Mouse (Mus musculus) intestine, embryonic 16.5 days (tissue): ENCODE measurements around the gene Trrap. TPM values are rescaled to one million over a fixed set of nuclear protein-coding genes. Genes with fewer than 3 reads are reported as not detected.
"Not testable (repeated sequence)": the region's sequence is repeated elsewhere in the genome, so short reads cannot be mapped to it uniquely, and the experiment has no call there.

Experiments used
- ATAC-seq: fragments of 200-750 bp; cut with Nextera tagmentation; 2 replicates; pipeline ENCODE4 v1.8.0; 2017; ENCODE audit warnings: moderate TSS enrichment, moderate library complexity
- H3K27ac ChIP-seq: fragments of 300-500 bp; sonication (generic); 2 replicates; pipeline ENCODE4 v1.5.1; 2014; ENCODE audit warnings: mild to moderate bottlenecking, low read length
- H3K27me3 ChIP-seq: fragments of 300-500 bp; sonication (generic); replicated peaks from 2 replicates; pipeline ENCODE4 v1.6.1; 2014; ENCODE audit warnings: low read length, control low read depth, mixed read lengths; ENCODE audit not compliant: control insufficient read depth, insufficient read depth
- H3K36me3 ChIP-seq: fragments of 300-500 bp; sonication (generic); 2 replicates; pipeline ENCODE4 v1.6.1; 2014; ENCODE audit warnings: low read length, control low read depth; ENCODE audit not compliant: control insufficient read depth, insufficient read depth
- H3K4me1 ChIP-seq: fragments of 300-500 bp; sonication (generic); 2 replicates; pipeline ENCODE4 v1.6.1; 2014; ENCODE audit warnings: low read length, control low read depth, mixed read lengths; ENCODE audit not compliant: control insufficient read depth, insufficient read depth
- H3K4me2 ChIP-seq: fragments of 300-500 bp; sonication (generic); 2 replicates; pipeline ENCODE4 v1.6.1; 2014; ENCODE audit warnings: low read depth, low read length, control low read depth
- H3K4me3 ChIP-seq: fragments of 300-500 bp; sonication (generic); 2 replicates; pipeline ENCODE4 v1.5.1; 2014; ENCODE audit warnings: mild to moderate bottlenecking, low read length
- H3K9ac ChIP-seq: fragments of 300-500 bp; sonication (generic); 2 replicates; pipeline ENCODE4 v1.6.1; 2014; ENCODE audit warnings: low read depth, low read length
- H3K9me3 ChIP-seq: fragments of 300-500 bp; sonication (generic); 2 replicates; pipeline ENCODE4 v1.6.1; 2016; ENCODE audit warnings: low read length, control low read depth; ENCODE audit not compliant: control insufficient read depth
- WGBS: fragments of 180-500 bp; shearing (Covaris S2); extraction: QIAGEN DNeasy Blood & Tissue Kit; methylation state at CpG from one replicate; pipeline ENCODE4 v1.1.7; 2014; 5-methylcytosine and 5-hydroxymethylcytosine counted together
- polyA plus RNA-seq: library from polyadenylated mRNA; unstranded; fragments of >200 nt; fragmentation: Nextera tagmentation; extraction: Ambion mirVana; gene quantifications from 2 replicates; pipeline ENCODE4 v1.2.1, GENCODE M21; 2015

The Trrap gene
- polyA plus RNA-seq, result 33.9 and 37.0 TPM in 2 replicates

DNA sequence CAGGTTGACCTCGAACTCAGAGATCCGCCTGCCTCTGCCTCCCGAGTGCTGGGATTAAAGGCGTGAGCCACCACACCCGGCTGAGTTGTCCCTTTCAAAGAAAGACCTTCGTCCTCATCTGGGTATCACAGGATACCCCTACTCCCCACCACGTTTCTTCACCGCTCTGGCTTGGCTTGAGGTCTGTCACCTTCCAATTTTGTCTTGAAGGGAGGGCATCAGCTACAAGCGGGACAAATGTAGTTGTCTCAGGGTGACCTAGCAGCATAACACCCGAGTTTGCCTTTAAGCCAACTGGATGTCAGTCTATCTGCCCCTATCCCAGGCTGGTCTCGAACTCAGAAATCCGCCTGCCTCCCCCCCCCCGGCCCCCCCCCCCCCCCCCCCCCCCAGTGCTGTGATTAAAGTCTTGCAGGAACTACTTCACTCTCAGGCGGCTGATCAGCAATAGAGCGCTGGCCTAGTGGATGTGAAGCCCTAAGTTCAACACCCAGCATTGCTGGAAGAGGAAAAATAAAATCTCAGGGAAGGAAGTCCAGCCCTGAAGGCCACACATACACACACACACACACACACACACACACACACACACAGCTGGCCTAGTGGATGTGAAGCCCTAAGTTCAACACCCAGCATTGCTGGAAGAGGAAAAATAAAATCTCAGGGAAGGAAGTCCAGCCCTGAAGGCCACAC lies at the start of gene Trrap:
Trrap (plus strand) TSS at position 627 of the 693 bp plus-strand sequence.
- ATAC-seq, H3K9me3 ChIP-seq, H3K27me3 ChIP-seq, H3K36me3 ChIP-seq, H3K4me1 ChIP-seq: not testable (repeated sequence)
- WGBS, result 78% methylated on average over 15 of the region's 15 CpGs
- H3K9ac ChIP-seq, result peak within 1 kb of the TSS; percentile 73
- H3K4me2 ChIP-seq, result peak within 1 kb of the TSS; percentile 60
- H3K4me3 ChIP-seq, result peak within 1 kb of the TSS; percentile 85
- H3K27ac ChIP-seq, result peak within 1 kb of the TSS; percentile 74

DNA sequence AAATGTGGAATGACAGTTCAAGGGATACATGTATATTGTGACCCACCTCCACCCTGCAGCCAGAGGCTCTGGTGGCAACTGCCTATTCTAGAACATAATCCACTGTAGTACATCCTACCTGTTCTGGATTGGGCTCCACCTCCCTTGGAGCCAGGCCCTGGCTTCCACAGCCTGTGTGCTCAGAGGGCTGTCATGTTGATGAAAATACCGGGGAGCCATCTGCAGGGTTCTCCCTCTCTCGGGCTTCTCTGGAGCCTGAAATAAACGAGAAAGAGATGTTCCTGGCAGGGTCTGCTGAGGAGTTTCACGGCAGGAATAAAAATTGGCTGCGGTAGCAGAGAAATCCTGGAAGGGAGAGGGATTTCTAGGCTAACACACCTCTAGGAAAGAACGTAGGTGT lies 47.8 kb upstream of the Trrap start:
- 59% methylated on average over 6 of the region's 6 CpGs for WGBS
- H3K36me3 ChIP-seq, result no peaks in the 10 kb centered on the region
- no peak overlapping the region for H3K9ac ChIP-seq
- no peaks in the 10 kb centered on the region for H3K9me3 ChIP-seq
- H3K4me1 ChIP-seq, result no peaks in the 10 kb centered on the region
- no peak for ATAC-seq
- H3K4me3 ChIP-seq, result no peak overlapping the region
- no peak overlapping the region for H3K4me2 ChIP-seq
- H3K27me3 ChIP-seq, result no peaks in the 10 kb centered on the region
- H3K27ac ChIP-seq, result no peak overlapping the region

DNA sequence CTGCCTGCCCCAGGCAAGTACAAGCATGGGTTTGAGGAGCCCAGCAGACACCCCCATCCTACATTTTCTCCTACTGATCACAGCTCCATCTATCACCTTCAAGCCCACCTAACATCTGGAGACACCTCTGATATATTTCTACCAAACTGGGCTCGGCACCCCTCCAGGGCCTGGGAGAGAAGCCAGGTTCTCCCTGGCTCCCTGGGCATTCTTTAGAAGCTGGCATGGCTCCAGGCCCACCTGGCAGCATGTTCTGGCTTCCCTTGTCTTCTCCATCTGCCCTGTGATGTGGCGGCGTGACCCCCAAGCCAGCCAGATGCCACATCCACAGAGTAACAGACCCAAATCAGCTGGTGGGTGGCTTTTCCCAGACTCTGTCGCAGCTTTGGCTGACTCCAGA lies 47.3 kb upstream of the Trrap start:
- H3K36me3 ChIP-seq, result no peaks in the 10 kb centered on the region
- H3K27ac ChIP-seq, result no peak overlapping the region
- H3K4me2 ChIP-seq, result no peak overlapping the region
- no peak overlapping the region for H3K9ac ChIP-seq
- ATAC-seq, result no peak
- no peak overlapping the region for H3K4me3 ChIP-seq
- WGBS, result 72% methylated on average over 4 of the region's 4 CpGs
- no peaks in the 10 kb centered on the region for H3K4me1 ChIP-seq
- H3K27me3 ChIP-seq, result no peaks in the 10 kb centered on the region
- H3K9me3 ChIP-seq, result no peaks in the 10 kb centered on the region

DNA sequence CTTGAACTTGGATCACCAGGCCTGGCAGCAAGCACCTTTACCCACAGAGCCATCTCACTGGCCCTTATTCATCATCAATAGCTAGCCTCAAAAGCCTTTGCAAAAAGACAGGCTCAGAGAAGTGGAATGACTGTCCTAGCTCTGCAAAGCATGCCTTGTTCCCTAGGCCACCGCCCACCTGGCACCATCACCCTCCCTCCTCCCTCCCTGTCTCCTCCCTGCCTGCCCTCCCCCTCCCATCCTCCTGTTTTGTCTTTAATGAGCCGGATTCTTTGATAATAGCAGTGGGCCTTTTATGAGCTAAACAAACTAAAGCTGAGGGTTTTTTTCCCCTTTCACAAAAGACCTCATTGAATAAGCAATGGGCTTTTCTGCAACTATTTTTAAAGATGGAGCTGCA lies 42.6 kb upstream of the Trrap start:
- Histone ChIP-seq H3K36me3 (no peaks in the 10 kb centered on the region), H3K4me3 (no peak overlapping the region), H3K27ac (no peak overlapping the region), H3K27me3 (peaks cover 5% of the 10 kb centered on the region; the same call in 1 of the 2 replicates), H3K4me2 (no peak overlapping the region), H3K9ac (no peak overlapping the region), H3K4me1 (no peaks in the 10 kb centered on the region), H3K9me3 (no peaks in the 10 kb centered on the region)
- no peak for ATAC-seq
- 34% methylated on average over 2 of the region's 2 CpGs for WGBS

DNA sequence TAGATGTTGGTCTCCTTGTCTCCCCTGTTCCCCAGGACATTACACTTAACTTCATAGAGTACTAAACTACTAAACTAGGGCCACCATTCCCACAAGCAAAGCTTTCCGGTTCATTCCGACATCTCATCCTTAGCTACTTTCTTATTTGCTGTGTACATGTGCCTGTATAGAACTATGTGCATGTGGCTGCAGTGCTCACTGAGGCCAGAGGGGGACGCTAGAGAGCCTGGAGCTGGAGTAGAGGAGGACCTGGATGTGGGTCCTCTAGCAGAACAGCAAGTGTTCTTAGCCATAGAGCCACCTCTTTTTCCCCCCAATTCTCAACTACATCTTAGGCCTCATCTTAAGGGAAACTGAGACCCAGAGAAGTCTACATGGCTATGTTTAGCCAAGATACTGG lies 42.0 kb upstream of the Trrap start:
- WGBS, result 76% methylated on average over 3 of the region's 3 CpGs
- ATAC-seq, result no peak
- peaks cover 5% of the 10 kb centered on the region; the same call in 1 of the 2 replicates for H3K27me3 ChIP-seq
- no peaks in the 10 kb centered on the region for H3K9me3 ChIP-seq
- no peaks in the 10 kb centered on the region for H3K4me1 ChIP-seq
- no peak overlapping the region for H3K9ac ChIP-seq
- H3K4me2 ChIP-seq, result no peak overlapping the region
- no peaks in the 10 kb centered on the region for H3K36me3 ChIP-seq
- no peak overlapping the region for H3K4me3 ChIP-seq
- H3K27ac ChIP-seq, result no peak overlapping the region

DNA sequence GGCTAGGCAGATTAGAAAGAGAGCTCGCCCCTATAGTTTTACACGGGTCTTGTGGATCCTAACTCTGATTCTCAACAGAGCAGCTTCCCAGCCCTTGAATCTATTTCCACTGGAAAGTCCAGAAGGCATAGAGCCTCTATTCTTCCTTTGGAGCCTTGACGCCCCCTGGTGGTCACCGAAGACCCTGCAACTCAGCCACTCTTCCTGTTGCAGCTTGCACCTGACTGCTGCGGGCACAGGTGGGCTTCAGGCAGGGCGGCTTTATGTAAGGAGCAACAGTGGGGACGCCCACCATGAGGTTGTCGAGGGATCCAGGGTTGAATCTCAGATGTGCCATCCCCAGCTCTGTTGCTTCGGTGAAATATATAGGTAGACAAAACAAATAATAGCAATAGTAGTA lies 40.4 kb upstream of the Trrap start:
- no peaks in the 10 kb centered on the region for H3K9me3 ChIP-seq
- no peak overlapping the region for H3K27ac ChIP-seq
- no peaks in the 10 kb centered on the region for H3K4me1 ChIP-seq
- WGBS, result 7% methylated on average over 9 of the region's 9 CpGs
- peaks cover 5% of the 10 kb centered on the region; the same call in 1 of the 2 replicates for H3K27me3 ChIP-seq
- H3K36me3 ChIP-seq, result no peaks in the 10 kb centered on the region
- ATAC-seq, result 0 out of 2 replicates have a peak, but pooled peaks have one; percentile 23
- no peak overlapping the region for H3K9ac ChIP-seq
- no peak overlapping the region for H3K4me3 ChIP-seq
- H3K4me2 ChIP-seq, result no peak overlapping the region

DNA sequence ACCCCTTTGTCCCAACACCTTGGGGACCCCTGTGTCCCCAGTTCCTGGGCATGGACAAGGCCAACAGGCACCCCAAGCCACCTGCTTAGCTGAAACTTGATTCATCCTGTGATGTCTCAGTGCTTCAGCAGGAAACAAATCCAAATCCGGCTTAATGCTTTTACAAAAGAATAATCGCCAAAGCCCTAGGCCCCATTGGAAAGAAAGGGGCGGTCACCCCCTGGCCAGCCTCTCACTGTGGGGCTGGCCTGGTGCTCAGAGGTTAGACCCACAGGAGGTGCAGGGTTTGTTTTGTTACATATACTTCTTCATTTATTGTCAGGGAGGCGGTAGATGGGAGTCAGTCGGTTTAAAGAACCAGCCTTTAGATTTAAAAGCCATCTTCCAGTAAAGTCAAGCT lies 39.3 kb upstream of the Trrap start:
- 48% methylated on average over 5 of the region's 5 CpGs for WGBS
- ATAC-seq, result no peak

DNA sequence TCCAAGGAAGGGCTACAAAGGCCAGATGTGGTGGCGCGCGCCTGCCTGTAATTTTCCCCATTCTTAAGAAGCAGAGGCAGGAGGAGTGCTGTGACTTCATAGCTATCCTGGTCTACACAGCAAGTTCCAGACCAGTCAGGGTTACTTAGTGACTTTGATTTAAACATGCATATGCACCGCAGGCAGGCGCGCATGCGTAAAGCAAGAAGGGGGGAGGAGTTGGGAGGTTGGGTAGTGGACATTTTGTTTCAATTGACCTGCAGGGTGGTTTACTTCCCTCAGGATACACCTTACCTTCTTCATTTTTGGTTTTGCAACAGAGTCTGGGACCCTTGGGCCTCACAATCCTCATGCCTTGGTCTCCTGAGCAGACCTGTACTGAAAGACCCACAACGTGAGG lies 38.3 kb upstream of the Trrap start:
- ATAC-seq, result no peak
- Histone ChIP-seq H3K36me3 (no peaks in the 10 kb centered on the region), H3K4me2 (no peak overlapping the region), H3K4me3 (no peak overlapping the region), H3K27ac (no peak overlapping the region), H3K27me3 (peaks cover 5% of the 10 kb centered on the region; the same call in 1 of the 2 replicates), H3K4me1 (no peaks in the 10 kb centered on the region), H3K9ac (no peak overlapping the region), H3K9me3 (no peaks in the 10 kb centered on the region)
- WGBS, result 78% methylated on average over 8 of the region's 8 CpGs

More for the DNA sequence above, 39.3 kb upstream of the Trrap start:
- no peak overlapping the region for H3K4me2 ChIP-seq
- no peaks in the 10 kb centered on the region for H3K9me3 ChIP-seq
- H3K27me3 ChIP-seq, result peaks cover 5% of the 10 kb centered on the region; the same call in 1 of the 2 replicates
- H3K27ac ChIP-seq, result no peak overlapping the region
- no peak overlapping the region for H3K4me3 ChIP-seq
- H3K4me1 ChIP-seq, result no peaks in the 10 kb centered on the region
- H3K9ac ChIP-seq, result no peak overlapping the region
- H3K36me3 ChIP-seq, result no peaks in the 10 kb centered on the region

DNA sequence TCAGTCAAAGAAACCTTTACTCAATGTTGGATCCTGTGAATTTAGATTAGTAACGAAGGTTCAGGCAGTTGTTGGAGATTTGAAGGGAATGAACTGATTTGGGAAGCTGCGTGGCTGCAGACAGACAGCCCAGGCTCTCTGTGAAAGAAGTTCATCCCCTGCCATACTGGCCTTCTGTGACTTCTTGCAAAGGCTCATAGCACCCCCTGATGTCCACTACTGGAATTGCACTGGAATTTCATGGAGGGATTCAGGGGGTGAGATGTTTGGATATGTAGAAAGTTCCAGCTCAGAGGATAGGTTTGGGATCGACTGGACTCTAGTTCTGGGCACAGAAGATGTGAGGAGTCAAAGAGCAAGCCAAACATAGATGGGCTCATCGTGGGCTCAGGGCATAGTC lies 33.6 kb upstream of the Trrap start:
- Histone ChIP-seq H3K4me1 (no peaks in the 10 kb centered on the region), H3K4me2 (no peak overlapping the region), H3K36me3 (no peaks in the 10 kb centered on the region), H3K27me3 (no peaks in the 10 kb centered on the region), H3K9me3 (no peaks in the 10 kb centered on the region), H3K27ac (no peak overlapping the region), H3K4me3 (no peak overlapping the region), H3K9ac (no peak overlapping the region)
- 29% methylated on average over 4 of the region's 4 CpGs for WGBS
- no peak for ATAC-seq

DNA sequence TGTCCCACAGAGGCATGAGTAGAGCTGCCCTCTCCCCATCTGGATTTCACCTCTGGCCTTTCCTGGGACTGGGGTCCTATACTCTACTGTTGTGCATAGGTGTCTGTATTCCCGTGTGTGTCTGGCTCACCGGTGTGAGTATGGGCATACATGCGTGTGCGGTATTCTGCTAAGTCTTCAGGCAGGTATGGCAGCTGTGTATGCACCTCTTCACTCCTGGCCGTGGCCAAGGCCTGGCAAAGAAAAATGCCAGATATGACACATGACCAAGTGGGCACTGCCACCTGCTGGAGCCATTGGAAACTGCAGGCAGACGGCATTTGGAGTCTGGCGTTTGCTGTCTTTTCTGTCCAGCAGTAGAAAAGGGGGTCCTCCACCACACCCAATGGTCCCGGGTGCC lies 32.6 kb upstream of the Trrap start:
- Histone ChIP-seq H3K9ac (no peak overlapping the region), H3K4me3 (no peak overlapping the region), H3K27me3 (no peaks in the 10 kb centered on the region), H3K9me3 (no peaks in the 10 kb centered on the region), H3K4me1 (no peaks in the 10 kb centered on the region), H3K4me2 (no peak overlapping the region), H3K27ac (no peak overlapping the region), H3K36me3 (no peaks in the 10 kb centered on the region)
- ATAC-seq, result no peak
- 33% methylated on average over 8 of the region's 8 CpGs for WGBS
